Mouse (Mus musculus) liver, postnatal 0 days (tissue): Measurements from ENCODE around the gene Txndc15. TPM values are rescaled to one million over a fixed set of nuclear protein-coding genes. Genes with fewer than 3 reads are reported as not detected.

Source experiments
- ATAC-seq: fragments of 200-750 bp; cut with Nextera tagmentation; 2 replicates; pipeline ENCODE4 v1.8.0; 2017; ENCODE audit warnings: mild to moderate bottlenecking, moderate library complexity
- DNase-seq: peaks from one replicate; pipeline ENCODE4 v3.0.0-alpha.2; 2016
- H3K27ac ChIP-seq: fragments of 300-500 bp; sonication (generic); 2 replicates; pipeline ENCODE4 v1.5.1; 2014; ENCODE audit warnings: antibody characterized with exemption, moderate library complexity, mild to moderate bottlenecking, low read depth
- H3K27me3 ChIP-seq: fragments of 300-500 bp; sonication (generic); 2 replicates; pipeline ENCODE4 v1.6.1; 2014; ENCODE audit warnings: low read length, control low read depth, mixed read lengths; ENCODE audit not compliant: insufficient read depth
- H3K36me3 ChIP-seq: fragments of 300-500 bp; sonication (generic); replicated peaks from 2 replicates; pipeline ENCODE4 v1.6.1; 2014; ENCODE audit warnings: mild to moderate bottlenecking, control low read depth, low read length, moderate library complexity, mixed read lengths; ENCODE audit not compliant: insufficient read depth
- H3K4me1 ChIP-seq: fragments of 300-500 bp; sonication (generic); 2 replicates; pipeline ENCODE4 v1.6.1; 2014; ENCODE audit warnings: antibody characterized with exemption, mild to moderate bottlenecking, control low read depth; ENCODE audit not compliant: insufficient read depth
- H3K4me2 ChIP-seq: fragments of 300-500 bp; sonication (generic); 2 replicates; pipeline ENCODE4 v1.6.1; 2014; ENCODE audit warnings: low read depth, mild to moderate bottlenecking, low read length, moderate library complexity, mixed read lengths
- H3K4me3 ChIP-seq: fragments of 300-500 bp; sonication (generic); 2 replicates; pipeline ENCODE4 v1.5.1; 2014; ENCODE audit warnings: low read depth, low read length
- H3K9ac ChIP-seq: fragments of 300-500 bp; sonication (generic); replicated peaks from 2 replicates; pipeline ENCODE4 v1.6.1; 2014; ENCODE audit warnings: mild to moderate bottlenecking, moderate library complexity
- H3K9me3 ChIP-seq: fragments of 300-500 bp; sonication (generic); 2 replicates; pipeline ENCODE4 v1.6.1; 2016; ENCODE audit warnings: mild to moderate bottlenecking, control low read depth, low read length, mixed read lengths
- CTCF ChIP-seq: sonication (generic); IDR thresholded peaks from 2 replicates; pipeline ENCODE4 v1.5.1; 2016; ENCODE audit warnings: antibody characterized with exemption, low read depth
- EP300 ChIP-seq: IDR thresholded peaks from 2 replicates; pipeline ENCODE4 v1.6.1; 2016; ENCODE audit warnings: antibody characterized with exemption, low read depth, mild to moderate bottlenecking
- WGBS: fragments of 180-500 bp; shearing (Covaris S2); extraction: QIAGEN DNeasy Blood & Tissue Kit; methylation state at CpG from one replicate; pipeline ENCODE4 v1.1.7; 2014; ENCODE audit not compliant: insufficient replicate concordance; 5-methylcytosine and 5-hydroxymethylcytosine counted together
- polyA plus RNA-seq: library from polyadenylated mRNA; unstranded; fragments of >200 nt; fragmentation: Nextera tagmentation; extraction: Ambion mirVana; gene quantifications from 2 replicates; pipeline ENCODE4 v1.2.1, GENCODE M21; 2015

Gene Txndc15
- polyA plus RNA-seq = 42.3 and 44.9 TPM in 2 replicates

DNA sequence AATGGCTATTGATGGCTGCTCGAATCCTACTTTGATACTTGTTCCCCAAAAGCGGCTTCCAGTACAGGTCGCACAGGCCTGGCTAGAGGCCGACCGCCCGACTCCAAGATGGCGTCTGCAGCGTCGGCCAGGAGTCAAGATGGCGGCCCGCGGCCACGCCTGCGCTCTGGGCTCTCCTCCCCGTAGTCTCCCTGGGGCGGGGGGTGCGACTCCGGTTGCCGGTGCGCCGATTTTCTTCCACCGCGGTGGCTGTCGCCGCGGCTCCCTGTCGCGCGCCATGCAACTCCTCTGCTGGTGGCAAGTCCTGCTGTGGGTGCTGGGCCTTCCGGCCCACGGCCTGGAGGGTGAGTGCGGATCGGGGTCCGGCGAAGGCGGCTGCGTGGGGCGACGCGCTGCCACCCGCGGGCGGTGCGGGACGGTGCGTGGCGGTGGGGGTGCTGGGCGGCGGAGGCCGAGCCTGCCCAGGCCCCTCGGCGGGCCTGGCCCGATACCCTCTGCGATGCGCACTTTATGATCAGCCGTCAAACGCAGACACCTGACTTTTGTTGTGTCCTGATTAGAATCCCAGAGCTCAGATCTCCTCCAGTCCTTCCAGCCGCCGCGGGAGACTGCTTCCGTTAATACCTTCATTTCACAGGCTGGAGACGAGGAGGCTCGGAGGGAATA, at the start of gene Txndc15:
Gene Txndc15, plus strand, starts transcription at position 150 of the 666 bp plus-strand sequence.
- Histone ChIP-seq H3K9ac (peak within 1 kb of the TSS; percentile 99), H3K36me3 (peaks cover 4% of the 10 kb centered on the region), H3K4me2 (peak within 1 kb of the TSS; percentile 86), H3K27me3 (no peaks in the 10 kb centered on the region), H3K9me3 (no peaks in the 10 kb centered on the region), H3K4me1 (peaks cover 10% of the 10 kb centered on the region; the same call in 1 of the 2 replicates), H3K27ac (peak within 1 kb of the TSS; percentile 93), H3K4me3 (peak within 1 kb of the TSS; percentile 95)
- WGBS = under 1% methylated on average over 52 of the region's 63 CpGs
- DNase-seq = peak; percentile 92
- TF ChIP-seq CTCF (no peak), EP300 (no peak)
- peak; percentile 98 for ATAC-seq

DNA sequence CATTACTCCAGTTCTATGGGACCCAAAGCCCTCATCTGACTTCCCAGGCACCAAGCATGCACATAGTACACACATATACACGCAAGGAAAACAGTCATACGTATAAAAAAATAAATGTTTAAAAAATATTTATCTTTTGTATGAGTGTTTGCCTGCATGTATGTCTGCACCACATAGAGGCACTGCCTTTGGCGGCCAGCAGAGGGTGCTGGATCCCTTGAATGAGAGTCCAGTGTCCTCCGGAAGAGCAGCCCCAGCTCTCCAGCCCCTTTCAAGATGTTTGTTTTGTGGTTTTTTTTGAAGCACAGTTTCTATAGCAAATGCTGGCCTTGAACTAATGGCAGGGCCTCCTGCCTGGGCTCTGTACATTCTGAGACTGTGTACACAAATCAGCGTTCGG, 45.9 kb upstream of the Txndc15 start:
- Histone ChIP-seq H3K27ac (no peak overlapping the region), H3K36me3 (peaks cover 72% of the 10 kb centered on the region), H3K4me2 (no peak overlapping the region), H3K9ac (no peak overlapping the region), H3K27me3 (no peaks in the 10 kb centered on the region), H3K4me1 (no peaks in the 10 kb centered on the region), H3K4me3 (no peak overlapping the region), H3K9me3 (no peaks in the 10 kb centered on the region)
- 91% methylated on average over 6 of the region's 6 CpGs for WGBS
- DNase-seq = peak; percentile 61
- no peak for ATAC-seq
- TF ChIP-seq EP300 (no peak), CTCF (peak; percentile 70)

DNA sequence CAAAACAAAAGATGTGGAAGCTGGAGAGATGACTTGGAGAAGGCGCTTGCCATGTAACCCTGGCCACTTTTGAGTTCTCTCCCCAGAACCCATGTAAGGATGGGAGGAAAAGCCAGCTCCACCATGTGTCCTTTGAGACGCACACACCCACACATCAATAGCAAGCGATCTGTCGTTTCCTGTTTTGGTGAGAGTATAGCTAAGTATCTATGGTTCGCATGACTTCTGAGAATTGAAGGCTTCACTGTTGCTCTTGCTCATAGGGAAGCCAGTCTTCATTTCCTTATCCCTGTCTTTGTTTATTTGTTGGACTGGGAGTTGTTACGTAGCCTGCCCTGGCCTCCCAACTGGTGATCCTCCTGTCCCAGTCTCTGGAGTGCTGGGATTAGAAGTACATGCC, 41.7 kb upstream of the Txndc15 start:
- no peak for TF ChIP-seq CTCF
- no peak for TF ChIP-seq EP300
- Histone ChIP-seq H3K4me1 (no peaks in the 10 kb centered on the region), H3K9me3 (no peaks in the 10 kb centered on the region), H3K4me2 (no peak overlapping the region), H3K36me3 (peaks cover 79% of the 10 kb centered on the region), H3K27me3 (no peaks in the 10 kb centered on the region), H3K9ac (no peak overlapping the region), H3K4me3 (no peak overlapping the region), H3K27ac (no peak overlapping the region)
- DNase-seq (no peak), ATAC-seq (no peak)
- whole genome bisulfite sequencing = 87% methylated on average over 6 of the region's 6 CpGs

DNA sequence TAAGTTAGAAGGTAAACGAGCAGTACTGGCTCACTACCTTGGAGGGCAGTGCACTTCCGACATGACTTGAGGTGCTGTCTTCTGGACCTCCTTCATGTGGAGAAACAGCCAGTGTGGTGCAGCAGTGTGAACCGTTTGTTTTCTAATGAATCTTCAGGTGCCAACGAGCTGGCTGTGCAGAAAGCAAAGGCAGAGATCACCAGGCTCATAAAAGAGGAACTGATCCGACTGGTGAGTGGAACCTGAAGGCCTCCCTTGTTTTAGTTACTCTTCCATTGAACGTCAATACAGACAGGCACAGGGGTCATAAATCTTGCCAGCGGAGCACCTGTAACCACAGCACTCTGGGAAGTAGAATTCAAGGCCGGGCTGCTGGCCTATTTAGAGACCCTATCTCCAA, 37.1 kb upstream of the Txndc15 start:
- no peak overlapping the region for H3K27ac ChIP-seq
- H3K9me3 ChIP-seq = no peaks in the 10 kb centered on the region
- DNase-seq = no peak
- H3K27me3 ChIP-seq = no peaks in the 10 kb centered on the region
- H3K4me3 ChIP-seq = no peak overlapping the region
- H3K9ac ChIP-seq = no peak overlapping the region
- no peak for TF ChIP-seq CTCF
- H3K4me1 ChIP-seq = no peaks in the 10 kb centered on the region
- WGBS = 65% methylated on average over 8 of the region's 8 CpGs
- peaks cover 69% of the 10 kb centered on the region for H3K36me3 ChIP-seq
- no peak for ATAC-seq
- no peak overlapping the region for H3K4me2 ChIP-seq

DNA sequence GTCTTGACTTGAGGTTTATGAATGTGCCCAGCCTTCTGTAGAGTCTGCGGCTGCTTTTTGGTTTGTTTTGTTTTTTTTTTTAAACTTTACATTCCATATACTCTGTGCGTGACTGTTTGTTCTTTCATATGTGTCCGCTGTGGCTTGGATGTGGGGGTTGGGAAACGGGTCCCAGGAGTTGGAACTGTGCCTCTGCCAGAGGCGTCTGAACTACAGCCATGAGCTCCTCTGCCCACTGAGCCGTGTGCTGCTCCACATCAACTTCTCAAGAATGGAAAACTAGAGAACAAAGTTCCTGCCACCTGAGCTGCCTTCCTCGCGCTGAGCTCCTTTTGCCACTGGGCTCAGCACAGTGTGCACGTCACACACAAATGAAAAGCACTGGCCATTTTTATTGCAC, 32.2 kb upstream of the Txndc15 start:
- peaks cover 33% of the 10 kb centered on the region for H3K36me3 ChIP-seq
- no peaks in the 10 kb centered on the region for H3K4me1 ChIP-seq
- no peak overlapping the region for H3K4me3 ChIP-seq
- no peaks in the 10 kb centered on the region for H3K9me3 ChIP-seq
- no peak for ATAC-seq
- no peak overlapping the region for H3K9ac ChIP-seq
- no peak overlapping the region for H3K27ac ChIP-seq
- 88% methylated on average over 9 of the region's 9 CpGs for WGBS
- DNase-seq = no peak
- TF ChIP-seq CTCF (no peak), EP300 (no peak)
- H3K4me2 ChIP-seq = no peak overlapping the region
- no peaks in the 10 kb centered on the region for H3K27me3 ChIP-seq

DNA sequence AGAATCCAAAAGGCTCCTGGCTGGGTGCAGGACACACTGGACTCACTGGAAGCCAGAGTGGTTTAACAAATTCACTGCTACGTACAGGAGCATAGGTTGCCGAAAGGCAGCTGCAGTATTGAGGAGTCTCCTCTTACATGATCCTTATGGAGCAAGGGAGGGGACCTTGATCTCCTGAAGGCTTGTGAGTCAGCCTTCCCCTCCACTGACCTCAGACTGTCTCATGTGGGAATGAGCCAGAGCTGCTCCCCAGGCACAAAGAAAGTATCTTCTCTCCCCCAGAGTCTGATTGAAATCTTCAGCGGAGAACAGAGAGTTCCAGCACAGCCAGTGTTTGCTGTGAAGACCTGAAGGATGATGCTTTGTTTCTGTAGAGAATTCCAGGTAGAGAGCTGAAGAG, 30.9 kb upstream of the Txndc15 start:
- WGBS = 92% methylated on average over 3 of the region's 3 CpGs
- TF ChIP-seq CTCF = no peak
- TF ChIP-seq EP300 = no peak

More for the DNA sequence above, 30.9 kb upstream of the Txndc15 start:
- Histone ChIP-seq H3K27me3 (no peaks in the 10 kb centered on the region), H3K4me2 (no peak overlapping the region), H3K36me3 (peaks cover 20% of the 10 kb centered on the region), H3K4me1 (no peaks in the 10 kb centered on the region), H3K27ac (no peak overlapping the region), H3K4me3 (no peak overlapping the region), H3K9me3 (no peaks in the 10 kb centered on the region), H3K9ac (no peak overlapping the region)
- ATAC-seq (no peak), DNase-seq (no peak)
